Mouse (Mus musculus) heart, postnatal 10 days (tissue): ENCODE measurements around the gene Clec4n. TPM values are rescaled to one million over a fixed set of nuclear protein-coding genes. Genes with fewer than 3 reads are reported as not detected.
"Not testable (repeated sequence)": the region's sequence is repeated elsewhere in the genome, so short reads cannot be mapped to it uniquely, and the experiment has no call there.

ENCODE experiments used
- DNase-seq, 2 experiments: peaks; one replicate each; pipeline ENCODE4 v3.0.0; 2021
- intact Hi-C: fragments of 180-260 bp; cut with DNase I; formaldehyde crosslinking; loops from one replicate; pipeline ENCODE4 v1.15.1; 2025
- total RNA-seq, 2 experiments: library from RNA; stranded (reverse); gene quantifications; 2 replicates each; pipeline ENCODE4 v1.2.3; 2021

Clec4n gene
- total RNA-seq = 1 to 10 TPM; 1.1 TPM

DNA sequence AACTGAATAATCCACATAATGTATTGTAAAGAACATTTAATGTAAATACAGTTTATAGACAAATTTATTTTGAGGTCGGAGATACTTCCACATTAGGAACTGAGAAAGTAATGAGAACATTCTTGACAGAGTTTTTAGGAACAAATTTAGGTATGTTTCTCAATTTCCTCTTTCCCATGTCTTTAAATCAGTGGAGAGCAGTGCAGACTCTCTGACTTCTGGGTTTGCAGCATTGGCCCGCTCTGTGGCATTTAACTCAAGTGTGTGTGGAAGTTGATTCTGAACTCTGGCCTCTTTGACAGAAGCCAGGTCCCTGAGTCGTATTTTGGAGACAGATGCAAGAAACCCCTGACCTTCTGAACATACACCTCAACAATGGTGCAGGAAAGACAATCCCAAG is at the start of gene Clec4n:
Gene Clec4n (plus strand): TSS at position 200 of the 400 bp plus-strand sequence.
- intact Hi-C loops = no loop called here
- DNase-seq = no peak

DNA sequence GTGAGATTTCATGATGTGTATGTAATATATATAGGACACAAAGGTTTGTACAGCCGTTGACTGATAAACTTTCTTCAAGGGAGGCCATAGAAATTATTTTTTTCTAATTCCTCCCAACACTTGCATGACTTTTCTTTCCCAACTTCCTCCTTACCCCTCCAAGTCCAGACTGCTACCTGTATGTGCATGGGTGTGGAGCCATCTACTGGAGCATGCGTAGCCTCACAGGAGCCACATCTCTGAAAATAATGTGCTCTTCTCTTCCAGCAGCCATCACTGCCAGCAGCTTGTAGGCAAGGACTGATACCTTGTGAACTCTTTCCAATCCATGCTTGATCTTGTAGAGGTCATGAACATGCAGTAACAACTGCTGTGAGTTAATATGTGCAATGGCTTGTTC is 44.8 kb upstream of the Clec4n start:
- peak in 1 of 2 experiments; percentile 2 for DNase-seq
- intact Hi-C loops = loop anchor here (10.0 kb wide), 1 partner anchor 290 kb away; no protein-coding TSS in a partner anchor

DNA sequence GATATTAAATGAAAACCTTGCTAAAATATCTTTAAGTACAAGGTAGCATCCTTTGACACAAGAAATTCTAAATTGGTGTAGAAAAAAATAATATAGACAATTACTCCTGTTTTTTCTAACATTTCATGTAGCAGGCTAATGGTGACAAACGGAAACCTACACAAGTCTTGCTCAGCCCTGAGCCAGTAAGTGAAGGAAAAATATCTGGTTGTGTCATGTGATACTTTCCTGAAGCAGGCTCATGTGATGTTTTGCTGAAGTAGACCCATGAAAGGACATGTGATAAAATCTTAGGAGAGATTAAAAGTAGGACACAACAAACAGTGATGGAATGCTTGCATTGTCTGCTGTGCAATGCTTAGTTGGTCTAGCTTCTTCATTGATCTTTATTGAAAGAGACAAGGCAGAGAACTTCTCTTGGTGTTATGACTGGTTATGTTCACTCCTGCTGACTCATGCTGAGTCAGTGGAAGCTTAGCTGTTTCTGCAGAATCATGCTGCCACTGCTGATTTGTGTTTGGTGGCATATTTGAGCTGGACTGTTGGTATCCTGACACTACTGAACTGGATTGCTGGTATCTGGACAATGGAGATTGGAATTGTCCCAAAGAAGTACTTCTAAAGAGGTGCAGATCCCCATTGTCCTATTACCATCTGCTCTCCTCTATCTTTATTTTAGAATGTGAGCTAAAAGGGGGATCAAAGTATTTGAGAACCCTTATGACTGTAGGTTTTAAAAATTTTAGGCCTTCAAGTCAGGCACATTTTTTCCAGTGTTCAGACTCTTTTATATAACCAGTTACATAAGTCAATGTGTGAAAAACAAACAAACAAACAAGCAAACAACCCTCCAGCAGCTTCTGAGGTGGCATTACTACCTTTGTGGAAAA is 22.2 kb upstream of the Clec4n start:
- intact Hi-C loops = no loop called here

DNA sequence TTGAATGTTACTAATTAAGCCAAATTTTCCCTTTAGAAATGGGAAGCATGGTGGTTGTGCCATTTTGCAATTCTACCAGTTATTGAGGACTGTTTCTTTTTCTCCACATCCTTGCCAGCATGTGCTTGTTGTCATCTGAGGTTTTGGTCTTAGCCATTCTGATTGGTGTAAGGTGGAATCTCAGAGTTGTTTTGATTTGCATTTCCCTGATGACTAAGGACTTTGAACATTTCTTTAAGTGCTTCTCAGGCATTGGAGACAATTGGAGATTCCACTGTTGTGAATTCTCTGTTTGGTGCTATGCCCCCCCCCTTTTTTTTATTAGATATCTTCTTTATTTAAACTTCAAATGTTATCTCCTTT is 21.6 kb upstream of the Clec4n start:
- intact Hi-C loops, DNase-seq: not testable (repeated sequence)

More for the DNA sequence above, 22.2 kb upstream of the Clec4n start:
- no peak for DNase-seq

DNA sequence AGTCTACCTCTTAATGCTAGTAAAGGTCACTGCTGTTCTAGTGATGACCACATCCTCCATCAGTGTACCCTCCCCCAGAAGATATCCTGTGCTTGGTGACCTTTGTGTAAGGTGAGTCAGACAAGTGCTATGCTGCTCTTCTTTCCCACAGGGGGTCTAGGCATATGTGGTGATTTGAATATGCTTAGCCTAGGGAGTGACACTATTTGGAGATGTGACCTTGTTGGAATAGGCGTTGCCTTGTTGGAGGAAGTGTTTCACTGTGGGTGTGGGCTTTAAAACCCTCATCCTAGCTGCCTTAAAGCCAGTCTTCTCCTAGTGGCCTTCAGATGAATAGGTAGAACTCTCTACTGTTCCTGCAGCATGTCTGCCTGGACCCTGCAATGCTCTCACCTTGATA is 17.9 kb upstream of the Clec4n start:
- no peak for DNase-seq

DNA sequence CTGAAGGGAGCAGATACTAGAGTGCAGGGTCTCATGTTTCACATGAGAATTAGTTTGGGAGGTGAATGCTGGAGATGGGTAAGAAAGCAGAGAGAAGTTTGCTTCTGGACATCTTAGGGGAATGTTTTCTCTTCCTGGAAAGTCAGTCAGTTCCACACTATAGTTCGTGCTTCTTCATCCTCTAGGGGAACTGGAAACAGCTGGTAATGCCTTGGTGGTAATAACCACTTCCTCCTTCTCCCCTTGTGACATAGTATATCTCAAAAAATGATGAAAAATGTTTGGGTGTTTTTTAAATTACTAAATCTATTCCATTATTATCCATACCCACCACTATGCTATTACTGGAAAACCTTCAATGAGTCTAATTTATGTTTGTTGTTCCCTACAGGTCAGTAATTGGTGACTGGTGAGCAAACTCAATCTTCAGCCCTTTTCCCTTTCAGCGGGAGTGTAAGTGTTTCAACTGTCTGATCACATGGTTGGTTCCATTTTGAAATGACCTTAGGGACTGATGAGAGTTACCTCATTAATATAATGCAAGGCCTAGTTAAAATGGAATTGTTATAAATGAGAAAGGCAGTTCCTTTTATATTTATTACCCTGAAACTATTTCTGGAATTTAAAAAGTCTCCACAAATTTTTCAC is 2.0 kb upstream of the Clec4n start:
- intact Hi-C loops = no loop called here
- peak in 1 of 2 experiments; percentile 1 for DNase-seq

More for the DNA sequence above, 17.9 kb upstream of the Clec4n start:
- intact Hi-C loops = no loop called here

DNA sequence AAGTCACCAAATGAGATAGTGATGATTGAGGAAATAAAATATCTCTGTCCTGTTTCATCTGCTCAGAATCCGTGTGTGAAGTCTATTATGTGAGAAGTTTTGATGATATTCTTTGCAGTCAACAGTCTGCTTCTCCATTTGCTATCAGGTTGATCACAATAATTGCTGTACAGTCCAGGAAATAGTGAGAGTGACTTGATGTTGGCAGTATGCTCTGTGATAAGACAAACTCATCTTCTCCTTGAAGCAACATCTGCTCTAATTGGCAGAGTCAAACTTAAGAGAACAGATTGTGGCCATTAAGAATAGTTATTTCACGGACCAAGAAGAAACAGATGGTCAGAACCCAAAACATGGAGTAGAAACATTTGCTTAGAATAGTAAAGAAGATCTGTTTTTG is 1.5 kb downstream of the Clec4n start:
- DNase-seq = no peak
- intact Hi-C loops = no loop called here

DNA sequence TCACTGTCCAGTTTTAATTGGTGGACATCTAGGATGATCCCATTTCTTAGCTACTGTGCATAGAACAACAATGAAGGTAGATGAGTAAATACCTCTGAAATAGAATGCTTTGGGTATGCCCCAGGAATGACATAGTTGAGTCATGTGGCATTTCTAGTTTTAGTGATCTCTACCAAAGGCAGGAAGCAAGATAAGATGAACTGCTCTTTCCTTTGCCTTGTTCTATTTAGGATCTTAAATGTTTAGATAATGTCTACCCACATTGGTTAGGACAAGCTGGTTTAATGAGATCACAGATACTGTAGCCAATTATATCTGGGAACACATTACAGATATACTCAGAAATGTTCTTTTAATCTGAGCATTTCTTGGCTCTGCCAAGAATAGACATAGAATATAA is 7.9 kb downstream of the Clec4n start:
- intact Hi-C loops = no loop called here
- DNase-seq = no peak

DNA sequence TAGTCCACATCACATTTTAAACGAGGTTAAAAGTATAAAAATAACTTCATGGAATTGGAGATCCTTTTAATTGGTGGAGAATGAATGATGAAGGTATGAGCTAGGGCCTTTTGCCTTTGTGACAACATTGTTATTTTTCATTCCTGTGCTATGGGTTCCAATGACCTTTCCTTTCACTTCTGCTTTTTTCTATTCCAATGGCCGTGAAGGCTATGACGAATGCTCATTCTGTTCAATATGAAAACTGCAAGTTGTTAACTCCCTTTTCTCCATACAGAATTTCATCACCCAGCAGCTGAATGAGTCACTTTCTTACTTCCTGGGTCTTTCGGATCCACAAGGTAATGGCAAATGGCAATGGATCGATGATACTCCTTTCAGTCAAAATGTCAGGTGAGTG is 14.6 kb downstream of the Clec4n start:
- intact Hi-C loops = no loop called here
- DNase-seq = no peak

DNA sequence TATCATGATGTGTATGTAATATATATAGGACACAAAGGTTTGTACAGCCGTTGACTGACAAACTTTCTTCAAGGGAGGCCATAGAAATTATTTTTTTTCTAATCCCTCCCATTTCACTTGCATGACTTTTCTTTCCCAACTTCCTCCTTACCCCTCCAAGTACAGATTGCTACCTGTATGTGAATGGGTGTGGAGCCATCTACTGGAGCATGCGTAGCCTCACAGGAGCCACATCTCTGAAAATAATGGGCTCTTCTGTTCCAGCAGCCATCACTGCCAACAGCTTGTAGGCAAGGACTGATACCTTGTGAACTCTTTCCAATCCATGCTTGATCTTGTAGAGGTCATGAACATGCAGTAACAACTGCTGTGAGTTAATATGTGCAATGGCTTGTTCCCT is 19.2 kb downstream of the Clec4n start:
- DNase-seq, intact Hi-C loops: not testable (repeated sequence)

DNA sequence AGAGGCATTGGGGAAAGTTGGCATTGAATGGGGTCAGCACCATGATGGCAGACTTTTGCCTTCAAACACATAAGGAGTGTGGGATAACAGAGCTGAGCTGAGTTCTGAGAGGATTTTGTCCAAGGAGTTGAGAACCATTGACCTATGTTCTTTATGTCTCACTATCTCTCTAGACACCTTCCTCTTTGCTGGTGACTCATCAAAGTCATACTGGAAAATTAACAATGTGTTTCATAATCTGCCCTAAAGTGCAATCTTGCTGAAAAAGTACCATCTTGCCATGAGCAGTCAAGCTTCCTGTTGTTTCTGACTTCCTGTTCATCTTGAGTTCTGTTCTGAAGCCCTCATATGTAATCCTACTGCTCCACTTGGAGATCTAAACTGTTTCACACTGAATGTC is 23.1 kb downstream of the Clec4n start:
- DNase-seq = no peak
- intact Hi-C loops = no loop called here

DNA sequence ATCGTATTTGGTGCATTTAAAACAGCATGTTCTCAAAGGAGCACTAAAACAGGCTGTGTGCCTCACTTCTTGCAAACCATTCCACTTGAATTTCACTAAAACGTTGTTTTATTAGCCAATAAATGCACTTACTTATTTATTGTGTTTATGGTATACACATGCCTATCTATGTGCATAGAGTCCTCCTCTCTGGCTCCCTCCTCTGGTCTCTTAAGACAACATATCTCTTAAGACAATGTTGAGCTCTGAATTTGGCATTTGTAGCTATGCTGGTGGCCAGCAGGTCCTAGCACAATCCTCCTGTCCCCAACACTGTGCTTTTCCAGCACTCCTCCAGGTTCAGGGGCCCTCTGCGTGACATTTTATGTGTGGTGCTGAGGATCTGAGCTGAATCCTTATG is 29.3 kb downstream of the Clec4n start:
- intact Hi-C loops = no loop called here
- no peak for DNase-seq

DNA sequence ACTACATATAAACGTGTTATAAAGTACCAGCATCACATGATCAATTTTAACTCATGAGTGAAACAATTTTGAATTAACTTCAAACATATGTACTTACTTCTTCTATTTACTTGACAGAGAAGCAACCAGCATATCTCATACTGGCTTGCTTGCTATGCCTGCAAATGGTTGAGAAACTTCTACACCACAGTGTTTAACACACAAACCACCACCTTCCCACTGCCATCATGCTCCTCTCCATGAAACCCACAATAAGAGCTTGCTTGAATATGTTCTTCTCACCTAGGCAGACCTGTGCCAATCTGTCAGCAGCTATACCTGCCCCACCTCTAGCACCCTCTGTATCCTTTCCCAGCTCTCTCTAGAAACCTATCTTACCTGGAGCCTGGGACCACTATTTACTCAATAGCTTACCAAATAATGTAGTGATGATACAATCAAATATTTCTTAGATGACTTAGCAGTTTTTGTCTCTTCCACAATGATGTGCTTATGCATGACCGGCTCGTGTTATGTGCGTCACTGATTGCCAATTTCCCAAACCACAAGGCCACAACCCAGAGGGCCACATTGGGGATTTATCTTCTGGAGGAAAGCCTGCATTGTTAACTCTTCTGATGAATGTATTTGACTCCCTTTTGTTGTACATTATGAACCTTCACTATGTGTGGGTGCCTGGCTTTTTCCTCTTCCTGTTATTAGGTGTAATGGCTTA is 30.4 kb downstream of the Clec4n start:
- DNase-seq = no peak
- intact Hi-C loops = no loop called here

DNA sequence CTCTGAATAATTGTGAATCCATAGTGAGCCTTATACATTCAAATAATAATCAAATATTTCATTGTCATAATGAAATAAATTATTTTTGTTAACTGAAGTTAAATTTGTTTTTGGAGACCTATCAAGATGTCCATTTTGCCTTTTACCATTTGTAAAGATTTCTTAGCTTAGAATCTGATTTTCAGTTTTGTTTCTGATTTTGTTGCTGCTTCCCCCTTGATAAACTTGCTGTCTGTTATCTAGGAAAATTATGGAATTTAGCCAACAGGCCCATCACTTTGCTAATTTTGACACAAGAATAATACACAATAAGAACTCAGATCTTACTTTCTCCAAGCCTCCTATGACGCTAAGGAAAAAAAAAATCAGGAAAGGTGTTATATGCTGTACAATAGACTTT is 31.2 kb downstream of the Clec4n start:
- intact Hi-C loops = no loop called here
- no peak for DNase-seq

DNA sequence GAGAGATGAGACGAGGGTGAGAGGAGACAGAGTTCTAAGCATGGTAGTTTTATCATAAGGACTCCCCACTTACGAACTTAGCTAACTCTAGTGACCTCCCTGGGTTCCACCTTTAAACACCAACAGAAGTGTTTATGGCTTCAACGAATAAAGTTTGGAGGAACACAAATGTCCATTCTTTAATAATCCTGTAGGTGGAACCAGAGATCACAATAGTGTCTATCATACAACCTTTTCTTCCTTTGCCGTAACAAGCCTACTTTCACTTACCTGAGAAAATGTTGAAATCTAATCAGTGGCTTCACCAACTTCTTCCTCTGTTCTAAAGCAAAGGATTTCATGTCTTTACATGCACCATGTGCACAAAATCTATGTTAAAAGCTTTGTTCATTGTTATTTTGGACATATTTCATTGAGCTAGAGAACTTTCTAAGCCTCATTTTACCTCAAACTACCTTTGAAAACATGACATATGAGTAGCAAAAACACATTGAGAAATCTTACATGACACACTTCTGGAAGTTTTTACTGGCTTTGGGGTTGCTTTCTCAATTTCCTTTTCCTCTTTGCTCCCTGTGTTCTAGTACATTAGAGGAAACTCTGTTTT is 32.0 kb downstream of the Clec4n start, which contains the start of gene Clec4d:
Gene Clec4d (plus strand): TSS at position 557 of the 607 bp plus-strand sequence.
- intact Hi-C loops = no loop called here
- no peak for DNase-seq

DNA sequence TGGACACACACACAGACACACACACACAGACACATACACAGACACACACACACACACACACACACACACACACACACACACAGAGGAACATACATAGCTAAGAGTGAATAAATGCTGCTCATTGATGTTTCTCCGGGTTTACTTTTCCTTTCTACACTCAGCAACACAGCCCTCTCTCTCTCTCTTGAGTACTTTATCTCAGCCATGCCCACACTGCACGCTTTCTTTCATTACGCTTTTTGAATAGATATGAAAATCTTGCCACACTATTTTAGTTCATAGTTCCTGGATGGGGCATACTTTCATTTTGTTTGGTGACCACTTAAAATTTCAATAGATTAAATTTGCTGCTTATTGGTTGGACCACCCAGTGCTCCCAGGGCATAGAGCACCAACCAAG is 34.6 kb downstream of the Clec4n start:
- intact Hi-C loops = no loop called here

DNA sequence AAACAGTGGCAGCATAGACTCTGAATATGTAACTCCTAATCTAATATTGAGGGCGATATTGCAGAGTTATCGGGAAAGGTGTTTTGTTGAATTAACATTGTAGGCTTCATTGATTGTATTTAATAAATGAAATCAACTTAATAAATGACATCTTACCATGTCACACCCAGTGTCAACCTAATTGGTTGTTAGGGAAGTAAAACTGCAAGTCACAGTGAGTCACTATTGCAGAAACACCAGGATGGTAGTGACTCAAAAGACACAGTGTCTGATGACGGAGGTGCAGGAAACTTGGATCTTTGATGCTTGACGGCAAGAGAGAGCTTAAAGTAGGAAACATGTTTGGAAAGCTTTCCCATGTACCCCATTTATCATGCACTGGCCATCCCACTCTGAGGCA is 36.2 kb downstream of the Clec4n start:
- no peak for DNase-seq
- intact Hi-C loops = no loop called here

More for the DNA sequence above, 34.6 kb downstream of the Clec4n start:
- no peak for DNase-seq

DNA sequence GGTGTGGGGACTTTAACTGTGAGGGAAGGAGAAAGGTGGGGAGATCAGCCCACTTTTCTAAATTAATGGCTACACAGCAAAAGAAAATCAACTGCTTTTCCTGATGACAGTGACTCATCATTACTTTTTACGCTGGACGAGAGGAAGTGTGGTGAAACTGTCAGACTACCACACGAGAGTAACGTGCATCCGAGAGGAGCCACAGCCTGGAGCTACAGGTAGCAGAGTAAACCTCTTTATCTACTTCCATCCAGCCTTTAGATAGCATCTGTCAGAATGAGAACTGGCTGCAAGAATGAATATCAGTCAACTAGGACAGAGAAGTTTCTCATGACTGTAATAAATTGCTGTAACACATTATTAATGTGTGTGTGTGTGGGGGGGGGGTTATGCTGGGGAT is 37.3 kb downstream of the Clec4n start:
- no peak for DNase-seq
- intact Hi-C loops = no loop called here

DNA sequence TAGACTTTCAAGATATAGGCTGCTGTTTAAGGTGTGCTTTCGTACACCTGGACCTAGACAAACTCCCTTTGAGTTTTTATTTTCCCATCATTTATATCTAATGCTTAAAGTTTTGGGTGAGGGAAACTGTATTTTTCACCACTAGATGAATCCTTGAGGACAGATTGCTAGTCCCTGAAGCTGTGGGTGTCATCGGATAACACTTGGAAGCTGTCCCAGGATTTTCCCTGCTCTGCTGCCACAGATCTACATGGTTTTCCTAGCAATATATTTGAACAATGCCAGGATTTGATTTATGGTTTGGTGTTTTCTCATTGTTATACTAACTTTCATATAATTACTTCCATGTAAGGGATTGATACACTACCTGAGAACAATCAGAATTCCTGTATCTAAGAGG is 49.8 kb downstream of the Clec4n start:
- intact Hi-C loops = no loop called here
- DNase-seq = no peak

DNA sequence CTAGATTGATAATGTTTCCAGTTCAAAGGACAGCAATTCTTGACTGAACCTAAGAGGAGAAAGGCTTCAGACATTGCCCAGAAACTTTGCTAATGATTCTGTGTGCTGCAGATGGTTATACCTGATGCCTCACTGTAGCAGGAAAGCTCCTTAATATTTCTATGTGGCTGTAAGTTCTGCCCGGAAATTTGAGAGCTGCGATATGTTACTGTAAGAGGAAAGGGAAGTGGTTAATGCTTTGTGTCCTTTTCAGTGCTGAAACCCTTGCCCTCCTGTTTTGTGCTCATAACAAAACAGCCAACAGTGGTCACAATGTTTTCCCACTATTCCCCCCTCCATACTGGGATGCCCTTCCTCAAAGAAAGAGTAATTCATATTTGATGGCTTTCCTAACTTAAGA is 56.7 kb downstream of the Clec4n start:
- intact Hi-C loops = no loop called here

DNA sequence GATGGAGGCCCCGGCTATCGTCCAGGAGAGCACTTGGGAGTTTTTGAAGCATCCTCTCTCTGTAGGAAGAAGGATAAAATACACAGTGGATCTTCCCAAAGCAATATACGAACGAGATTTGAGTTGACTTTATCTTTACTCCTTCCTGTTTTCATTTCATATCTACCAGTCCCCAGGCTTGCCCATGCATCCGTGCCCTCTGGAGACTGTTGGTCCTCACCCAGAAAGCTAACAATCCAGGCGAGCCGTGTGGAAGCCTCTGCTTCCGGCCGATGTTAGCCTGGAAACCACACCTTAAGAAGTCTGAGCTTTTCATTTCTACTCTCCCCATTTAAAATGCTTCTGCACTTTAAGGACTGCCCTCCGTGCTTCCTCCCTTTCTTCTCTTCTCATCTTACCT is 59.3 kb downstream of the Clec4n start:
- intact Hi-C loops = no loop called here
- DNase-seq = no peak

More for the DNA sequence above, 56.7 kb downstream of the Clec4n start:
- no peak for DNase-seq
